Mouse (Mus musculus): Measurements from ENCODE around the gene Prkce. TPM values are rescaled to one million over a fixed set of nuclear protein-coding genes. Genes with fewer than 3 reads are reported as not detected.

Gene Prkce
- polyA plus RNA-seq, 1 experiment = 5.0 TPM

- no peak for TF ChIP-seq GATA1 (IDR thresholded peaks at IDR 0.05; ENCODE audit: low read length)
Observed at GRCm38 (mm10) chr17:86433117-86433516, 265.5 kb downstream of the Prkce start.

GRCm38 (mm10) chr17:86433813-86434212, 266.2 kb downstream of the Prkce start:
- TF ChIP-seq GATA1 (IDR thresholded peaks at IDR 0.05; ENCODE audit: low read length) = no peak

GRCm38 (mm10) chr17:86434781-86435180, 267.2 kb downstream of the Prkce start:
- no peak for TF ChIP-seq GATA1 (IDR thresholded peaks at IDR 0.05; ENCODE audit: low read length)

- TF ChIP-seq GATA1 (IDR thresholded peaks at IDR 0.05; ENCODE audit: low read length) = no peak
Observed at GRCm38 (mm10) chr17:86435570-86435969, 268.0 kb downstream of the Prkce start.

GRCm38 (mm10) chr17:86435984-86436383, 268.4 kb downstream of the Prkce start:
- TF ChIP-seq GATA1 (IDR thresholded peaks at IDR 0.05; ENCODE audit: low read length) = no peak

- TF ChIP-seq GATA1 (IDR thresholded peaks at IDR 0.05; ENCODE audit: low read length) = no peak
Observed at GRCm38 (mm10) chr17:86436583-86437370, 269.2 kb downstream of the Prkce start.

GRCm38 (mm10) chr17:86437516-86438277, 270.1 kb downstream of the Prkce start:
- no peak for TF ChIP-seq GATA1 (IDR thresholded peaks at IDR 0.05; ENCODE audit: low read length)

- no peak for TF ChIP-seq GATA1 (IDR thresholded peaks at IDR 0.05; ENCODE audit: low read length)
Observed at GRCm38 (mm10) chr17:86438278-86438661, 270.7 kb downstream of the Prkce start.

- no peak for TF ChIP-seq GATA1 (IDR thresholded peaks at IDR 0.05; ENCODE audit: low read length)
Observed at GRCm38 (mm10) chr17:86438763-86439162, 271.2 kb downstream of the Prkce start.

GRCm38 (mm10) chr17:86441098-86441497, 273.5 kb downstream of the Prkce start:
- no peak for TF ChIP-seq GATA1 (IDR thresholded peaks at IDR 0.05; ENCODE audit: low read length)

- TF ChIP-seq GATA1 (IDR thresholded peaks at IDR 0.05; ENCODE audit: low read length) = no peak
Observed at GRCm38 (mm10) chr17:86443886-86444285, 276.3 kb downstream of the Prkce start.

- no peak for TF ChIP-seq GATA1 (IDR thresholded peaks at IDR 0.05; ENCODE audit: low read length)
Observed at GRCm38 (mm10) chr17:86444578-86445419, 277.2 kb downstream of the Prkce start.

GRCm38 (mm10) chr17:86445420-86445720, 277.8 kb downstream of the Prkce start:
- TF ChIP-seq GATA1 (IDR thresholded peaks at IDR 0.05; ENCODE audit: low read length) = no peak

GRCm38 (mm10) chr17:86445900-86446299, 278.3 kb downstream of the Prkce start:
- no peak for TF ChIP-seq GATA1 (IDR thresholded peaks at IDR 0.05; ENCODE audit: low read length)

GRCm38 (mm10) chr17:86447101-86447598, 279.6 kb downstream of the Prkce start:
- TF ChIP-seq GATA1 (IDR thresholded peaks at IDR 0.05; ENCODE audit: low read length) = no peak

- TF ChIP-seq GATA1 (IDR thresholded peaks at IDR 0.05; ENCODE audit: low read length) = no peak
Observed at GRCm38 (mm10) chr17:86452934-86453333, 285.3 kb downstream of the Prkce start.
